Mouse (Mus musculus): ENCODE results near the gene Pet100.

GRCm38 (mm10) chr8:3586993-3587390, 34.4 kb upstream of the Pet100 start, which contains the start of gene Camsap3:
- TF ChIP-seq TCF12 (IDR thresholded peaks at IDR 0.05; ENCODE audit: insufficient read depth, poor library complexity, severe bottlenecking) (no peak), POLR2A (IDR thresholded peaks at IDR 0.05; ENCODE audit: insufficient read length, low read depth) (no peak), POLR2AphosphoS2 (IDR thresholded peaks at IDR 0.05; ENCODE audit: insufficient read length, low read depth) (no peak), MAX (IDR thresholded peaks at IDR 0.05; ENCODE audit: low read depth) (no peak), CEBPB (IDR thresholded peaks at IDR 0.05; ENCODE audit: insufficient read depth, poor library complexity, severe bottlenecking) (no peak), MYOG (IDR thresholded peaks at IDR 0.05; ENCODE audit: control insufficient read depth in 1 of 3, insufficient read depth in 1 of 3, insufficient read length in 2 of 3, low read depth in 2 of 3) (no peak), E2F4 (IDR thresholded peaks at IDR 0.05; ENCODE audit: insufficient read depth) (no peak), USF1 (IDR thresholded peaks at IDR 0.05; ENCODE audit: low read depth) (no peak), TCF3 (IDR thresholded peaks at IDR 0.05; ENCODE audit: insufficient read length, low read depth) (no peak)
